Mouse (Mus musculus) cerebellum, adult 11 months (tissue): ENCODE data around the gene Tnmd.

Experiments used
- DNase-seq: peaks from one replicate; pipeline ENCODE4 v3.0.0; 2022

Tnmd gene

DNA sequence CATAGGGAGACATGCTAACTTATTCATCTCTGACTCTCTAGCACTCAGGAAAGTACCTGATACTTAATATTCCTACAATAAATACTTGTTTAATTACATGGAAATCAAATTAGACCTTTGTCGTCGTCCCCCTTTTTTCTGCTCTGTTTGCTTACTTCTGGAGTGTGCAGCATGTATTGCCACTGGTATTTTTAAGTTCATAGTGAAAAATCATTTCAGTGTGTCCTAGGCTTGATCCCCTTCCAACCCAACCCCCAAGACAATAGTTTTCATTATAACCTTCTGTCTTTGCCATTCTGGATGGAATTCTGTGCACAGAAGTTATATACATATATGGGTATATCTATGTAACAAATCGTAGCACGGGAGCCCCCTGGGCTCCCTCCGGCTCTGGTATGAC lies at the start of gene Tnmd:
Gene Tnmd (plus strand): TSS at position 301 of the 400 bp plus-strand sequence.
- no peak for DNase-seq

DNA sequence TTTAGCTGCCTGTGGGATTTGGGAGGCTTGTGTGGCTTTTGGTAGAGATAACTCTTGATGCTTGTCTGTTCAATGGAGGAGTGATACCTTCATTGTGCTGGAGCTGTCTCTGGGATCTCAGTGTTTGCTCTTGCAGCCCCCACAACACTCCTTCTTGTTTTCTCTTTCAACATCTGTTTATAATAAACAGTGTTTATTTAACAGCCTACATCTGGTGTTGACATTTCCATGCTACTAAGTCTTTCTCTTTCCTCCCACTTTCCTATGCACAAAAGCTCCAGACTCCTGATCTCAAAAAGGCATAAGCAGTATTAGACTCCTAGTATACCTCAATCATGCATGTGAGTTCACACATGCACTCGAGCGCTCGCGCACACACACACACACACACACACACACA lies 2.9 kb downstream of the Tnmd start:
- no peak for DNase-seq

DNA sequence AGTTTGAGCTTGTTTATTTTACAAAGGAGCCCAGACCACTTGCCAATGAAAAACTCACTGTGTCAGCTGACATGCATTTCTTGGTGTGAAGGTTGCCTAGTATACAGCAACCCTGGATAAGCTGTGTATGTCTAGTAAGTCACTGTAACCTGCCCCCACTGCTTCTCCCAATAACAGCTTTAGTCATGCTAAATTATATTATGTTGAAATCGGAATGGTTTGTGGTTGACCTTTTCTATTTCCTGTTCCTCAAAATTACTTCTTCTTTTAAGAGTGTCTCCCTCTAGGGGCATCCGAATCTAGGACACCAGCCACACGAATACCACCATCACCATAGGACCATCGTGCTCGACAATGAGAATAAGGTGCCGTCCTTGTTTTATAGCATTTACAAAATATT lies 19.0 kb downstream of the Tnmd start:
- DNase-seq: no peak

DNA sequence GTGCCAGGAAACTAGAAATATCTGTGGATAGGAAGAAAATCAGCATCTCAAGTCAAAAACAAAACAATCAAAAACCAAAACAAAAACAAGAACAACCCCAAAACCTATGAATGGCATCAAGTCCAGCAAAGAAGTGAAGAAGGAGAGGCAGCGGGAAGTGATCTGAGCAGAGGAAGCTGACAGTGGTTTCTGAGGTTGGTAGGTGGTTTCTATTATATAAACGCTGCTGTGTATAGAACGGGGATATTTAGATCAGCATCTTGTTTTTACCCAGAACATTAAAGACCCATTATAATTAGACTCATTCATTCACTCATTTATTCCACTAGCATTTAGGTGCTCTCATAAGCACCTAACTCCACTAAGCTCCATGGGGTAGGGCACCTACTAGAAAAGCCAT lies 36.5 kb downstream of the Tnmd start:
- DNase-seq: no peak

DNA sequence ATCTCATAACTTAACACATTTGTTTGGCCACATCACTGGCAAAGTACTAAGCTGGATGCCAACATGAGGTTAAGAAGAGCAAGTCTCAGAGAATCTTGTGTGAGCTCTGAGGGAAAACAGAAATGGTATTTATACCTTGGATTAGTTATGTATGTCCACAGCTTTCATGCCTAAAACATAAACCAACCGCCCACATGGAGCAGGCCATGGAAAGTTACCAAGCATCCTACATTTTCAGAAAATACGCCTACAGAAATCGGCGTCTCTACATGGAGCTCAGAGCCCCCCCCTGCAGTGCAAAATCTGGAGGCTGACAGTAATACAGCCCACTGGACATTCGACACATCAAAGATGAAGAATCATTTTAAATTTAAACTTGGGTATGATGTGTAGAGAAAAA lies 37.3 kb downstream of the Tnmd start:
- DNase-seq: no peak

DNA sequence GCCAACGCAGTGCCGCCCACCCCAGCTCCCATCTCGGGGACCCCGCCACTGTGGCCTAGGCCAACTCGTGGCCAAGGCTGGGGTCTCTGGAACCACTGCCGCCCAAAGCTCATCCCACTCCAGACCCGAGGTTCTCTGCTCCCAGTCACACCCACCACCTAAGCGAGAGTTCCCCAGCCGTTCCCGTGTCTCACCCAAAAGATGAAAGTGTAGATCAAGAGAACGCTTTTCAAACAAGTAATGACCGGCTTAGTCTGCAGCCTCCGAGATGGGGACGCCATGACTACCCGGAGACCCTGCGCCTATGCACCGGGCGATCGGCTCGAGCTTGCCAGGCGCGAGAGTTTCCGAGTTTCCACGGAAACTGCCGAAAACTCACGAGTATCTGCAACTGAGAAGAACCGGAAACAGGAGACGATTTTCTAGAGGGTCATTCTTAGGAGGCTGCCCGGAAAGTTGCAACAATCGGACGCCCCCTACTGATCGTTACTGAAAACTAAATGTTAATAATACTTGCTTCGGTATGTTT lies 47.3 kb downstream of the Tnmd start, which contains the start of gene Tspan6:
Gene Tspan6 (minus strand): TSS at position 416 of the 529 bp plus-strand sequence.
- DNase-seq: peak; percentile 59

DNA sequence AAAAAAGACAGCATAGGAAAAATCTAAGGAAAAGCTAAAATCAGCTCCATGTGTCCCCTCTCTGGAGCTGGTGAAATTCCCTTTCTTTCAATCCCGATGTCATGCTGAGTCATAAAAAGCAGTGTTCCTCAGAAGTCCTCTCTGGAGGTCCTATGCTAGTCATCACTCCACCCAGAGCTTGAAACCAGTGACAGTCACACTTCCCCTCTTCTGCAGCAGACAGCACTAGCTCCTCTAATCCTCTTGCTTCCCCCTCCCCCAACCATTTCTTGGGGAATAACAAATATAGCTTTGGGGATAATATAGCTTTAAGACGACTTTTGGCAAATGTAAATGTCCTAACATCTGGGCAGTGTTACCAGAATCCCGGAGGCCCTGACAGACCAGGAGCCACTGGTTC lies 57.5 kb downstream of the Tnmd start, which contains the start of gene Srpx2:
Gene Srpx2 (plus strand): TSS at position 166 of the 400 bp plus-strand sequence.
- no peak for DNase-seq

DNA sequence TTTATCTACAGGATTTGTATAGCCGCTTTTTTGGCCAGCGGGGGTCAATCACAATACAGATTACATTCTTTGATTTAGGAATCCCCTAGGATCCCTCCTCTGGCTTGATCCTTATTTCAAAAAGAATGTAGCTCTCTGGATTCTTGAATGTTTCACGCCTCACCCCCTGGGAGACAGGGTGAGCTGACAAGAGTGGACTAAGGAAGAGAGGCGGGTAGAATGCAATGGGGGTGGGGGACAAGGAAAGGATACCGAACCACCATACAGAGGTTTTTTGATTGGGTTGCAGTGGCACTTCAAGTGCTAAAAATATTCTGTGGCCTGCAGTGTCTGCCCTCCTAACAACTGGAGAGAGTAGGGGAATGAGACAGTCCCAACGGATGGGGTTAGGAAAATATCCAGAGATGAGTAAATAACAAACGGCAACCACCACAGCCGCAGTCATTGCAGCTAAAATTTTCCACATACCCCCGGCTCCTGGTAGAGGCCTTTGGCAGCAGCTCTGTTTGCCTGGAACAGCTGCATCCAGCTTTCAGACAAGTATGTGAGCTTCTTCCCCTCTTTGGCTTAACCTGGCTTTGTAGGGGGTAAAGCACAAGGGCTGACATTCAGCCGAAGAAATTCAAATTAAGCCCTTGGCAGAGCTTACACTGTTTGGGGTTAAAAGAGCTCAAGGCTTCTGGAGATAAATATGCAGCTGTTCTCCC lies 60.8 kb downstream of the Tnmd start:
- no peak for DNase-seq

DNA sequence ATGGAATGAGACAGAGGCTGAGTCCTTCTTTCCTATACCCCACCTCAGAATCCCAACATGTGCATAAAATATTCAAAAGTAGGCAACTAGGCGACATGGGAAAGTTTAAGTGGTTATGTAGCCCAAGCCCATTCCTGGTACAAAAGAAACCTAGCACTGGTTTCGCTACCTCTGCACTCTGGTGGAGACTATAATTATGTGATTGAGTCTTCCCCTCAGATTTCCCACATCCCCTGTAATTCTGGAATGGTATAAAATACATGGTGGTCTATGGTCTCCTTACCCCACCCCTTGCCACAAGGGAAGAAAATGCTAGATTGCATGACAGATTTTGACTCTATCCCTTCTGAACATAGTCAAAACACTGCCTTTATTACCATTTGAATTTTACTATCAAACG lies 62.2 kb downstream of the Tnmd start:
- no peak for DNase-seq

DNA sequence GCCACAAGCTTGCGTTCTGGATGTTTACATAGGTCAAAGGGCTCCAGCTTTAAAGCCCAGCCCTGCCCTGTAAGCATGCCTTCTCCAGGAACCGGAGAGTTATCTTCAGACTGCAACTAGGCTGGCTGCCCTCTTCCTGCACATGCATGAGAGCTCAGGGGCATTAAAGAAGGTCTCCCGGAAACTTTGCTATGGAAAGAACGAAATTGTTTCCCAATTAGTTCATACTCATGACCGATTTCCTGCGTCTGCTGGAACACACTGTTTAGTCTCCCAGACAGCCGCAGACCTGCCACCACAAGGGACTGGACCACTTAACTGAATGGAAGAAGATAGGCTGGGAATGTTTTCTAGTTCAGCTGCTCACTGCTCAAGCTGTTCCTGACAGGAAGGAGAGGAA lies 63.4 kb downstream of the Tnmd start:
- no peak for DNase-seq
